22 mouse cellular contexts compared by ENCODE assay signal in the genomic region with DNA sequence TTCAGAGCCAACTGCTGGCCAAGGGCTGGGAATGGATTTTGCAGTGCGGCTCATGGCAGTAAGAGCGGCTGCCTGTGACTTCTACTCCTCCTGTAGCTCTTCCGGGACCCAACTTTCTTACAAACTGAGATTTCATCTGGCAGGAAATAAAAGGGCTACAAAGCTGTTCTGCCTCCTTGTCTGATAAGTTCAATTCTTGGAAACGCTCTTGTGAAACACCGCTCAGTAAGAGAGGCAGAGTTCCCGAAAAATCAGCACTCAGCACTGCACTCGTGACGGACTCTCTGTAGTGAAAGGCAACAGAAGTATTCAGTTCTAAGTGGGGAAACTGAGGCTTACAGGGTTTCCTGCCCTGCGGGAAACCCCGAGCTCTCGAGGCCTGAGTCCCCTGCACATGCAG. TPM values are rescaled to one million over a fixed set of nuclear protein-coding genes. Genes with fewer than 3 reads are reported as not detected.
DNase-seq lines count a peak whose midpoint lies in the region; ATAC-seq and TF ChIP-seq lines count a peak whose summit lies in the region.
"Had no signal": no experiment of that assay in that cellular context is flagged by ENCODE, and none has a peak within 500 bp of the region (broad histone marks: within the 10 kb centered on the region; RNA-seq: fewer than 3 reads in every experiment).

No protein-coding gene starts in this region.

- 36% methylated on average over 11 of the region's 11 CpGs for WGBS in heart, adult 2 months
- WGBS in lung, embryonic 14.5 days = 60% methylated on average over 11 of the region's 11 CpGs

- H3K9ac ChIP-seq in heart, adult 2 months (ENCODE audit: low read depth, low read length) = no peak overlapping the region
- H3K9ac ChIP-seq in lung, embryonic 14.5 days = no peak overlapping the region
- H3K9ac ChIP-seq: embryonic facial prominence, embryonic 13.5 days; forebrain, embryonic 12.5 days; kidney, embryonic 15.5 days; limb, embryonic 15.5 days had no signal

- no peaks in the 10 kb centered on the region for H3K27me3 ChIP-seq in heart, adult 2 months (ENCODE audit: control insufficient read depth, insufficient read depth, low read length)
- H3K27me3 ChIP-seq in lung, embryonic 14.5 days (ENCODE audit: insufficient read depth, low read length) = no peaks in the 10 kb centered on the region
- H3K27me3 ChIP-seq: embryonic facial prominence, embryonic 13.5 days; forebrain, embryonic 12.5 days; kidney, embryonic 15.5 days; limb, embryonic 15.5 days; Patski had no signal

- H3K4me1 ChIP-seq in heart, adult 2 months (ENCODE audit: control insufficient read depth, insufficient read depth, low read length) = peaks cover 2% of the 10 kb centered on the region
- 0 out of 2 replicates have a peak, but pooled peaks cover 3% of the 10 kb centered on the region for H3K4me1 ChIP-seq in lung, embryonic 14.5 days (ENCODE audit: insufficient read depth)

- no peaks in the 10 kb centered on the region for H3K79me2 ChIP-seq in heart, adult 2 months (replicated peaks; ENCODE audit: control insufficient read depth, insufficient read depth, low read length)

- no peak for TF ChIP-seq EP300 in heart, adult 2 months (IDR thresholded peaks at IDR 0.05; ENCODE audit: insufficient read depth, low read depth, low read length)

- TF ChIP-seq CTCF in heart, adult 2 months (IDR thresholded peaks at IDR 0.05) = no peak
- no peak for TF ChIP-seq CTCF in lung, embryonic 14.5 days (IDR thresholded peaks at IDR 0.05; ENCODE audit: low read depth)

- DNase-seq in heart, adult 8-10 months (ENCODE audit: low spot score) = peak; percentile 10
- no peak for DNase-seq in heart, adult 2 months
- peak; percentile 33 for DNase-seq in lung, embryonic 14.5 days
- DNase-seq in lung, postnatal 14 days = no peak
- DNase-seq in lung, postnatal 25 days (ENCODE audit: low spot score) = peak; percentile 39
- no peak for DNase-seq in embryo, embryonic 10.5 days (ENCODE audit: low spot score)
- no peak for DNase-seq in Muller cell, postnatal 12 days (ENCODE audit: inconsistent ontology term)
- DNase-seq: adrenal gland, adult 2 months; cerebellum, adult 11 months; cerebellum, adult 9-11 months; kidney, adult 11 months; kidney, postnatal 36 days; layer of hippocampus, postnatal 36 days; thymus, adult 2 months had no signal

- intact Hi-C loops in heart, adult 2 months (cut with DNase I) = no loop called here

- no peak overlapping the region for H3K4me3 ChIP-seq in heart, adult 2 months
- H3K4me3 ChIP-seq in lung, embryonic 14.5 days (ENCODE audit: low read depth, low read length) = no peak overlapping the region
- H3K4me3 ChIP-seq: embryonic facial prominence, embryonic 13.5 days; erythroblast, embryonic 14.5 days; forebrain, embryonic 12.5 days; kidney, embryonic 15.5 days; limb, embryonic 15.5 days had no signal

- no peaks in the 10 kb centered on the region for H3K9me3 ChIP-seq in lung, embryonic 14.5 days (ENCODE audit: low read depth, low read length)
- H3K9me3 ChIP-seq: embryonic facial prominence, embryonic 13.5 days; forebrain, embryonic 12.5 days; kidney, embryonic 15.5 days; limb, embryonic 15.5 days had no signal

- TF ChIP-seq POLR2A in heart, adult 2 months (IDR thresholded peaks at IDR 0.05; ENCODE audit: insufficient read depth, low read depth, low read length) = no peak

- no peak overlapping the region for H3K27ac ChIP-seq in heart, adult 2 months
- H3K27ac ChIP-seq in lung, embryonic 14.5 days (ENCODE audit: low read depth) = no peak overlapping the region
- H3K27ac ChIP-seq: embryonic facial prominence, embryonic 13.5 days; forebrain, embryonic 12.5 days; kidney, embryonic 15.5 days; limb, embryonic 15.5 days had no signal

- no peaks in the 10 kb centered on the region for H3K36me3 ChIP-seq in heart, adult 2 months (ENCODE audit: control insufficient read depth, insufficient read depth, low read length)
- H3K36me3 ChIP-seq in lung, embryonic 14.5 days (ENCODE audit: insufficient read depth) = no peaks in the 10 kb centered on the region
- H3K36me3 ChIP-seq: embryonic facial prominence, embryonic 13.5 days; forebrain, embryonic 12.5 days; kidney, embryonic 15.5 days; limb, embryonic 15.5 days had no signal

- H3K4me2 ChIP-seq in lung, embryonic 14.5 days = no peak overlapping the region
- H3K4me2 ChIP-seq: embryonic facial prominence, embryonic 13.5 days; forebrain, embryonic 12.5 days; kidney, embryonic 15.5 days; limb, embryonic 15.5 days; midbrain, embryonic 11.5 days had no signal

- ATAC-seq in lung, embryonic 14.5 days (ENCODE audit: insufficient read depth) = no peak
- ATAC-seq: Patski had no signal

RNA-seq across cellular contexts. Expression of a gene that starts 53.6 kb away (rescaled TPM):
- total RNA-seq in heart, adult 8-10 months (2022) = 1 to 10 TPM; 2.9 to 3.8 (median 3.3) TPM
- 1 to 10 TPM; 3.4 to 5.0 TPM for total RNA-seq in heart, adult 2 months (2021)
- 2.3 and 2.7 TPM in 2 replicates for polyA plus RNA-seq in heart, adult 2 months (2012; rRNA removed)
- polyA plus RNA-seq in lung, embryonic 14.5 days (2014; fragmentation: Nextera tagmentation; extraction: Ambion mirVana) = 23.4 and 23.8 TPM in 2 replicates
- total RNA-seq: megakaryocyte progenitor cell, adult 5-6 weeks had no signal
- polyA plus RNA-seq: erythroblast, embryonic 14.5 days had no signal

Comparison
In these comparisons a context has a peak if more than half of its experiments do, and no peak if none do; other contexts are left out.
1. DNase-seq: peak in heart, adult 8-10 months (single experiment), lung, embryonic 14.5 days (single experiment) and lung, postnatal 25 days (single experiment); none in heart, adult 2 months (0 of 2), lung, postnatal 14 days (single experiment), embryo, embryonic 10.5 days (single experiment) and Muller cell, postnatal 12 days (single experiment).